Mouse (Mus musculus) thymus, adult 2 months (tissue): ENCODE measurements at regions not wholly inside any gene's neighbourhood (a gene's known extent, or its start where the extent isn't known, plus 50 kb on each side); places are given as distances from the start of the nearest gene placed in this dataset.

Experiments
- CTCF ChIP-seq: fragments of 200-500 bp; IDR thresholded peaks from 2 replicates; pipeline ENCODE4 v1.5.1; 2012; ENCODE audit warnings: mild to moderate bottlenecking, control low read depth, low read length, moderate library complexity, borderline replicate concordance; ENCODE audit not compliant: control insufficient read depth, poor library complexity, insufficient read depth; ENCODE audit errors: extremely low read depth
- POLR2A ChIP-seq: fragments of 200-500 bp; IDR thresholded peaks from 2 replicates; pipeline ENCODE4 v1.6.1; 2012; ENCODE audit warnings: mild to moderate bottlenecking, low read length, control low read depth, moderate library complexity; ENCODE audit not compliant: control insufficient read depth, poor library complexity, insufficient read depth; ENCODE audit errors: extremely low read depth

- TF ChIP-seq POLR2A (no peak), CTCF (no peak)
These were observed 138.6 kb upstream of the Zc3h12a start for GRCm38 (mm10) chr4:125266212-125266611.
